Mouse (Mus musculus) midbrain, embryonic 11.5 days (tissue): ENCODE measurements around the gene Tomm70a. TPM values are rescaled to one million over a fixed set of nuclear protein-coding genes. Genes with fewer than 3 reads are reported as not detected.

Experiments used
- ATAC-seq: fragments of 200-750 bp; cut with Nextera tagmentation; 2 replicates; pipeline ENCODE4 v1.8.0; 2017; ENCODE audit warnings: moderate TSS enrichment, moderate library complexity; ENCODE audit not compliant: low FRiP score
- DNase-seq: peaks from one replicate; pipeline ENCODE4 v3.0.0; 2015; ENCODE audit warnings: low spot score; ENCODE audit errors: missing footprints
- H3K27ac ChIP-seq: fragments of 300-500 bp; sonication (generic); 2 replicates; pipeline ENCODE4 v1.5.1; 2014; ENCODE audit warnings: low read depth, low read length
- H3K27me3 ChIP-seq: fragments of 300-500 bp; sonication (generic); 2 replicates; pipeline ENCODE4 v1.6.1; 2014; ENCODE audit warnings: mild to moderate bottlenecking, low read length, moderate library complexity, mixed read lengths; ENCODE audit not compliant: control insufficient read depth, insufficient read depth
- H3K36me3 ChIP-seq: fragments of 300-500 bp; sonication (generic); 2 replicates; pipeline ENCODE4 v1.6.1; 2014; ENCODE audit warnings: mild to moderate bottlenecking, low read length, moderate library complexity, mixed read lengths; ENCODE audit not compliant: control insufficient read depth, insufficient read depth
- H3K4me1 ChIP-seq: fragments of 300-500 bp; sonication (generic); 2 replicates; pipeline ENCODE4 v1.6.1; 2014; ENCODE audit warnings: low read length; ENCODE audit not compliant: control insufficient read depth, insufficient read depth
- H3K4me2 ChIP-seq: fragments of 300-500 bp; sonication (generic); 2 replicates; pipeline ENCODE4 v1.6.1; 2014; ENCODE audit warnings: mild to moderate bottlenecking, moderate library complexity
- H3K4me3 ChIP-seq: fragments of 300-500 bp; sonication (generic); 2 replicates; pipeline ENCODE4 v1.5.1; 2014; ENCODE audit warnings: low read depth, low read length
- H3K9ac ChIP-seq: fragments of 300-500 bp; sonication (generic); 2 replicates; pipeline ENCODE4 v1.6.1; 2014; ENCODE audit warnings: low read length
- H3K9me3 ChIP-seq: fragments of 300-500 bp; sonication (generic); 2 replicates; pipeline ENCODE4 v1.6.1; 2016; ENCODE audit warnings: low read length; ENCODE audit not compliant: control insufficient read depth
- WGBS: fragments of 180-500 bp; shearing (Covaris S2); extraction: QIAGEN DNeasy Blood & Tissue Kit; methylation state at CpG from one replicate; pipeline ENCODE4 v1.1.7; 2014; 5-methylcytosine and 5-hydroxymethylcytosine counted together
- polyA plus RNA-seq: library from polyadenylated mRNA; unstranded; fragments of >200 nt; fragmentation: Nextera tagmentation; extraction: Ambion mirVana; gene quantifications from 2 replicates; pipeline ENCODE4 v1.2.1, GENCODE M21; 2014

Gene Tomm70a
- polyA plus RNA-seq, 1 experiment from 2014 or later = 67.9 TPM

DNA sequence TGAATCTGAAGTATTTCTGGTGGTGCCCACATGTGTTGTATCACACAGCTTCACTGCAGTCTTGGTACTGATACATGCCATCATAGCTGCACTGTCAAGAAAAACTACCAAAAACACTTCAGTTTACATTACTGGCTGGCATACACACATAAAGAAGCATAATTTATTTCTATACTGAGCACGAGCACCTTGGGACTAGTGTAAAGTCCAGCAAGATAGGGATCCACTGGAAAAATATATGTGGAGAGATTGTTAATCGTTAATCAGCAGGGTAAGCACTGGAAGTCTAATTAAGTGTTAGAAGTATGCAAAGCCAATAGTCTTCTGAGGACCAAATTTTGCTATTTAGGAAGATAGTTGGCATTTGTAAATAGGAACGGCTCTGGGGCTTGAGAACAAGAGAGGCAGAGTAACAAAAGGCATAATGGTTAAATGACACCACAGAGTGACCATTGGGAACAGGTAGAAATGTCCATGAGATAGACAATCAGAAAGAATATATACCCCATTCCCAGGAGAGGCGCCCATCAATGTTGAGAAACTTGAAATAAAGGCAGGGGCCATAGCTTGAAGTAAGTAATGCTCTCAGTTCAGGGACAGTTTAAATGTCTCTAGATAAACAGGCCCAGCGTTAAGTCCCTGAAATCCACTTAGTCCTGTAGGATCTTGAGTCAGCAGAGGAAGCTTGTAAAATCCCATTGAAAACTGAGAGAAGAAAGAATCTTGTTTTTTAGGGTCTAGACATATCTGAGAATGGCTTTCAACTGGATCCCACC, 15.1 kb upstream of the Tomm70a start:
- no peaks in the 10 kb centered on the region for H3K27me3 ChIP-seq
- H3K4me2 ChIP-seq = no peak overlapping the region
- DNase-seq (no peak), ATAC-seq (no peak)
- 79% methylated on average over 5 of the region's 5 CpGs for WGBS
- H3K9ac ChIP-seq = no peak overlapping the region
- H3K4me3 ChIP-seq = no peak overlapping the region
- H3K27ac ChIP-seq = no peak overlapping the region
- H3K4me1 ChIP-seq = no peaks in the 10 kb centered on the region
- H3K36me3 ChIP-seq = no peaks in the 10 kb centered on the region
- no peaks in the 10 kb centered on the region for H3K9me3 ChIP-seq

DNA sequence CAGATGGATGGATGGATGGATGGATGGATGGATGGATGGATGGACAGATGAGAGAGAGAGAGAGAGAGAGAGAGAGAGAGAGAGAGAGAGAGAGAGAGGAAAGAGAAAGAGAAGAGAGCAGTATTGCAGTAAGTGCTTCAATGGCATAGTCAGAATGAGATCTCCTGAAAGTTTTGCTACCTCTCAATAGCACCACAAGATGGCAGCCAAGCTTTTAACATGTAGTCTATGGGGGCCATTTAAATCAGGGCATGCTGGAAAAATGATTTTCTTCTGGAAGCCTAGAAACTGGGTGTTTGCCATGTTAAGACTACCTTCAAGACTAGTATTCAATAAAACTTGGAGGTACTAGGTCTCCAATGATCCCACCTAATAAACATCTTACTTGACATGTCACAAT, 5.4 kb upstream of the Tomm70a start:
- no peak overlapping the region for H3K4me2 ChIP-seq
- no peak for DNase-seq
- no peak for ATAC-seq
- no peaks in the 10 kb centered on the region for H3K4me1 ChIP-seq
- H3K27me3 ChIP-seq = no peaks in the 10 kb centered on the region
- H3K9ac ChIP-seq = no peak overlapping the region
- H3K27ac ChIP-seq = no peak overlapping the region
- no peaks in the 10 kb centered on the region for H3K9me3 ChIP-seq
- no peak overlapping the region for H3K4me3 ChIP-seq
- no peaks in the 10 kb centered on the region for H3K36me3 ChIP-seq

GRCm38 (mm10) chr16:57117562-57117961, 3.9 kb upstream of the Tomm70a start:
- Histone ChIP-seq H3K4me1 (no peaks in the 10 kb centered on the region), H3K4me2 (no peak overlapping the region), H3K9me3 (no peaks in the 10 kb centered on the region), H3K36me3 (no peaks in the 10 kb centered on the region), H3K4me3 (no peak overlapping the region), H3K27me3 (no peaks in the 10 kb centered on the region), H3K27ac (no peak overlapping the region), H3K9ac (no peak overlapping the region)
- 78% methylated on average over 2 of the region's 2 CpGs for WGBS
- ATAC-seq (no peak), DNase-seq (no peak)

- Histone ChIP-seq H3K36me3 (no peaks in the 10 kb centered on the region), H3K9me3 (no peaks in the 10 kb centered on the region), H3K27me3 (no peaks in the 10 kb centered on the region), H3K4me1 (peaks cover 12% of the 10 kb centered on the region), H3K4me3 (peak overlapping the region; percentile 86), H3K27ac (peak overlapping the region; percentile 88), H3K4me2 (peak overlapping the region; percentile 68), H3K9ac (peak overlapping the region; percentile 90)
- DNase-seq (peak; percentile 93), ATAC-seq (peak; percentile 49; the same call in 1 of the 2 replicates)
- WGBS = under 1% methylated on average over 59 of the region's 59 CpGs
Measured at GRCm38 (mm10) chr16:57121816-57122415, 413 bp downstream of the Tomm70a start.

- Histone ChIP-seq H3K4me1 (peaks cover 12% of the 10 kb centered on the region), H3K9me3 (no peaks in the 10 kb centered on the region), H3K4me3 (peak overlapping the region; percentile 86), H3K27ac (no peak overlapping the region), H3K27me3 (no peaks in the 10 kb centered on the region), H3K4me2 (peak overlapping the region; percentile 68), H3K9ac (peak overlapping the region; percentile 90), H3K36me3 (no peaks in the 10 kb centered on the region)
- ATAC-seq = no peak
- WGBS = 66% methylated on average over 6 of the region's 6 CpGs
- DNase-seq = no peak
Measured at GRCm38 (mm10) chr16:57122682-57123445, 1.4 kb downstream of the Tomm70a start.

DNA sequence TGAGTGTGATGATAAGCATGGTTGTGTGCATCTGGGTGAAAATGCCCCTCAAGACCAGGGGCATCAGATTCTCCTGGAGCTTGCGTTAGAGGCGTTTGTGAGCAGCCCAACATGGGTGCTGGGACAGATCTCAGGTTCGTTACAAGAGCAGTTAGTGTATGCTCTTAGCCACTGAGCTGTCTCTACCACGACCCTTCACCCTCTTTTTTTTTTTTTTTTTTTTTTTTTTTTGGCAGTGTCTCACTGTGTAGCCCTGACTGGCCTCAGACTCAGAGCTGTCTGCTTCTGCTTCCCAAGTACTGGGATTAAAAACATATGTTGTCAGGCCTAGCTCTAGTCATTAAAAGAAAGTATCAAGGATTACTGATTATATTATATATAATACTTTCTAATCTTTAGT, 4.8 kb downstream of the Tomm70a start:
- Histone ChIP-seq H3K4me2 (no peak overlapping the region), H3K27ac (no peak overlapping the region), H3K27me3 (no peaks in the 10 kb centered on the region), H3K4me1 (peaks cover 12% of the 10 kb centered on the region), H3K9me3 (no peaks in the 10 kb centered on the region), H3K4me3 (no peak overlapping the region), H3K9ac (no peak overlapping the region), H3K36me3 (no peaks in the 10 kb centered on the region)
- DNase-seq = no peak
- 76% methylated on average over 4 of the region's 4 CpGs for WGBS
- no peak for ATAC-seq

- H3K27me3 ChIP-seq = no peaks in the 10 kb centered on the region
- H3K4me3 ChIP-seq = no peak overlapping the region
- no peak overlapping the region for H3K27ac ChIP-seq
- H3K4me1 ChIP-seq = peaks cover 10% of the 10 kb centered on the region
- no peaks in the 10 kb centered on the region for H3K9me3 ChIP-seq
- H3K36me3 ChIP-seq = no peaks in the 10 kb centered on the region
- H3K4me2 ChIP-seq = no peak overlapping the region
- no peak for ATAC-seq
- no peak for DNase-seq
- no peak overlapping the region for H3K9ac ChIP-seq
- WGBS = 87% methylated on average over 2 of the region's 2 CpGs
Measured at GRCm38 (mm10) chr16:57127825-57128224, 6.3 kb downstream of the Tomm70a start.

GRCm38 (mm10) chr16:57130752-57131400, 9.4 kb downstream of the Tomm70a start:
- no peak overlapping the region for H3K4me2 ChIP-seq
- H3K9me3 ChIP-seq = no peaks in the 10 kb centered on the region
- DNase-seq (no peak), ATAC-seq (no peak)
- H3K4me1 ChIP-seq = no peaks in the 10 kb centered on the region; the same call in 1 of the 2 replicates
- no peak overlapping the region for H3K9ac ChIP-seq
- WGBS = 90% methylated on average over 3 of the region's 3 CpGs
- no peak overlapping the region for H3K27ac ChIP-seq
- H3K36me3 ChIP-seq = peaks cover 4% of the 10 kb centered on the region; the same call in 1 of the 2 replicates
- H3K4me3 ChIP-seq = no peak overlapping the region
- H3K27me3 ChIP-seq = no peaks in the 10 kb centered on the region
